Mouse (Mus musculus) embryonic stem cell, embryonic (primary cell): ENCODE data around the gene 4930519G04Rik.
"Not testable (repeated sequence)": the region's sequence is repeated elsewhere in the genome, so short reads cannot be mapped to it uniquely, and the experiment has no call there.

Experiments used
- CTCF ChIA-PET, 4 experiments: fragments of 300-600 bp in 2 of 4; fragments of 350-600 bp in 2 of 4; sonication (Branson Sonifier 250); formaldehyde crosslinking; loops; one replicate each; lab custom pipeline; 2022; ENCODE audit warnings: inconsistent platforms in 2 of 4; lab: Charles Lee
- POLR2A ChIA-PET, 4 experiments: fragments of 300-600 bp in 2 of 4; fragments of 350-600 bp in 2 of 4; sonication (Branson Sonifier 250); formaldehyde crosslinking; loops; one replicate each; lab custom pipeline; 2022; ENCODE audit warnings: antibody characterized with exemption in 4 of 4, inconsistent platforms in 1 of 4; lab: Charles Lee

The 4930519G04Rik gene

GRCm38 (mm10) chr5:114824197-114824596 lies 29.3 kb upstream of the 4930519G04Rik start:
- POLR2A ChIA-PET: interaction anchor here in 2 of 4 experiments (0.9 to 1.0 kb wide), 5 partner anchors 11 to 882 kb away, joined by 3 read pairs; partner anchors contain the start of gene 2210016L21Rik (in 1 of the 2)
- CTCF ChIA-PET: interaction anchor here (0.5 to 1.0 kb wide), 12 partner anchors 13 to 265 kb away, joined by 3 to 5 read pairs (median 3); partner anchors contain the start of gene 2210016L21Rik (in 1 of the 4)

- CTCF ChIA-PET: interaction anchor here (0.6 to 1.4 kb wide), 41 partner anchors 8 to 865 kb away, joined by 3 to 11 read pairs (median 4); partner anchors contain the start of genes 2210016L21Rik (in 1 of the 4) and Gltp (in 1 of the 4)
- POLR2A ChIA-PET: interaction anchor here (0.5 to 1.8 kb wide), 80 partner anchors 8 to 1516 kb away, joined by 3 to 20 read pairs (median 4); partner anchors contain the start of genes Gm9936 (in 3 of the 4), 2210016L21Rik (in 2 of the 4), Ankrd13a (in 2 of the 4) and Git2 (in 2 of the 4)
Measured at GRCm38 (mm10) chr5:114825978-114826691, 27.3 kb upstream of the 4930519G04Rik start.

GRCm38 (mm10) chr5:114827427-114827826 lies 26.0 kb upstream of the 4930519G04Rik start:
- CTCF ChIA-PET: interaction anchor here in 3 of 4 experiments (0.6 to 3.8 kb wide), 4 partner anchors 32 to 131 kb away, joined by 3 to 19 read pairs (median 6); partner anchors contain the start of gene Gm9936 (in 1 of the 3)
- POLR2A ChIA-PET: interaction anchor here in 2 of 4 experiments (0.5 to 2.0 kb wide), 9 partner anchors 9 to 649 kb away, joined by 3 to 12 read pairs (median 3); partner anchors contain the start of gene Gm9936 (in 1 of the 2)

- POLR2A ChIA-PET: interaction anchor here in 1 of 4 experiments (1.0 to 1.5 kb wide), 4 partner anchors 13 to 134 kb away, joined by 3 to 5 read pairs (median 4); no protein-coding TSS in a partner anchor
- CTCF ChIA-PET: interaction anchor here in 3 of 4 experiments (0.5 to 3.8 kb wide), 14 partner anchors 16 to 209 kb away, joined by 3 to 19 read pairs (median 4); partner anchors contain the start of gene Gm9936 (in 2 of the 3)
Measured at GRCm38 (mm10) chr5:114829740-114830139, 23.7 kb upstream of the 4930519G04Rik start.

- CTCF ChIA-PET: interaction anchor here (0.6 to 1.8 kb wide), 9 partner anchors 11 to 706 kb away, joined by 3 to 5 read pairs (median 4); no protein-coding TSS in a partner anchor
- POLR2A ChIA-PET: interaction anchor here in 3 of 4 experiments (0.6 to 1.7 kb wide), 8 partner anchors 9 to 606 kb away, joined by 3 to 9 read pairs (median 5); partner anchors contain the start of gene Gm9936 (in 1 of the 3)
Measured at GRCm38 (mm10) chr5:114836886-114837285, 16.6 kb upstream of the 4930519G04Rik start.

- POLR2A ChIA-PET: interaction anchor here in 1 of 4 experiments (0.6 kb wide), 1 partner anchor 109 kb away, joined by 3 read pairs; no protein-coding TSS in a partner anchor
- CTCF ChIA-PET: not testable (repeated sequence)
Measured at GRCm38 (mm10) chr5:114840481-114840880, 13.0 kb upstream of the 4930519G04Rik start.

GRCm38 (mm10) chr5:114842155-114842554 lies 11.3 kb upstream of the 4930519G04Rik start:
- ChIA-PET POLR2A (interaction anchor here in 1 of 4 experiments (0.6 kb wide), 1 partner anchor 16 kb away, joined by 3 read pairs; no protein-coding TSS in a partner anchor), CTCF (interaction anchor here in 1 of 4 experiments (1.1 kb wide), 1 partner anchor 17 kb away, joined by 3 read pairs; no protein-coding TSS in a partner anchor)

GRCm38 (mm10) chr5:114842674-114843073 lies 10.8 kb upstream of the 4930519G04Rik start:
- POLR2A ChIA-PET: interaction anchor here in 1 of 4 experiments (0.6 kb wide), 1 partner anchor 179 kb away, joined by 4 read pairs; no protein-coding TSS in a partner anchor
- CTCF ChIA-PET: interaction anchor here in 2 of 4 experiments (0.6 to 1.1 kb wide), 4 partner anchors 15 to 98 kb away, joined by 3 to 5 read pairs (median 3); no protein-coding TSS in a partner anchor

GRCm38 (mm10) chr5:114844371-114844770 lies 9.1 kb upstream of the 4930519G04Rik start:
- ChIA-PET CTCF (interaction anchor here in 1 of 4 experiments (2.1 kb wide), 1 partner anchor 15 kb away, joined by 8 read pairs; no protein-coding TSS in a partner anchor), POLR2A (interaction anchor here in 2 of 4 experiments (1.1 to 2.2 kb wide), 3 partner anchors 15 to 18 kb away, joined by 3 to 7 read pairs (median 4); partner anchors contain the start of gene Gm9936 (in 1 of the 2))

GRCm38 (mm10) chr5:114851565-114852236 lies 1.8 kb upstream of the 4930519G04Rik start:
- ChIA-PET CTCF (no interaction called here), POLR2A (interaction anchor here in 1 of 4 experiments (1.0 kb wide), 1 partner anchor 26 kb away, joined by 6 read pairs; no protein-coding TSS in a partner anchor)

GRCm38 (mm10) chr5:114858582-114858981 lies 5.1 kb downstream of the 4930519G04Rik start, which contains the start of gene Gm9936:
TSS of gene Gm9936 (minus strand) at chr5:114858682.
- ChIA-PET POLR2A (interaction anchor here (0.6 to 2.6 kb wide), 24 partner anchors 9 to 239 kb away, joined by 3 to 11 read pairs (median 4); partner anchors contain the start of genes 2210016L21Rik (in 1 of the 4), Ankrd13a (in 1 of the 4) and Hnf1a (in 1 of the 4)), CTCF (interaction anchor here (0.5 to 3.2 kb wide), 54 partner anchors 9 to 811 kb away, joined by 3 to 19 read pairs (median 4); partner anchors contain the start of genes Gltp (in 1 of the 4), Mmab (in 1 of the 4), Mvk (in 1 of the 4) and Oasl2 (in 1 of the 4))

- CTCF ChIA-PET: interaction anchor here (0.5 to 3.2 kb wide), 69 partner anchors 9 to 812 kb away, joined by 3 to 19 read pairs (median 4); partner anchors contain the start of genes Gltp (in 1 of the 4), Kctd10 (in 1 of the 4), Mmab (in 1 of the 4) and Mvk (in 1 of the 4)
- POLR2A ChIA-PET: interaction anchor here (0.6 to 2.6 kb wide), 31 partner anchors 8 to 1001 kb away, joined by 3 to 11 read pairs (median 4); partner anchors contain the start of gene 2210016L21Rik (in 2 of the 4)
Measured at GRCm38 (mm10) chr5:114859253-114859652, 5.8 kb downstream of the 4930519G04Rik start.

GRCm38 (mm10) chr5:114861730-114862129 lies 8.3 kb downstream of the 4930519G04Rik start:
- CTCF ChIA-PET: interaction anchor here in 1 of 4 experiments (1.6 kb wide), 1 partner anchor 159 kb away, joined by 3 read pairs; no protein-coding TSS in a partner anchor
- POLR2A ChIA-PET: no interaction called here

GRCm38 (mm10) chr5:114864813-114865212 lies 11.3 kb downstream of the 4930519G04Rik start:
- ChIA-PET CTCF (interaction anchor here in 1 of 4 experiments (0.7 kb wide), 2 partner anchors 57 to 225 kb away, joined by 4 to 13 read pairs; no protein-coding TSS in a partner anchor), POLR2A (interaction anchor here in 1 of 4 experiments (0.6 kb wide), 1 partner anchor 304 kb away, joined by 3 read pairs; no protein-coding TSS in a partner anchor)

GRCm38 (mm10) chr5:114865279-114865678 lies 11.8 kb downstream of the 4930519G04Rik start:
- CTCF ChIA-PET: no interaction called here
- POLR2A ChIA-PET: interaction anchor here in 1 of 4 experiments (0.6 kb wide), 1 partner anchor 304 kb away, joined by 3 read pairs; no protein-coding TSS in a partner anchor

- CTCF ChIA-PET: interaction anchor here in 3 of 4 experiments (0.6 to 2.5 kb wide), 4 partner anchors 11 to 21 kb away, joined by 3 to 7 read pairs (median 6); partner anchors contain the start of genes Gm9936 (in 1 of the 3) and Oasl2 (in 1 of the 3)
- POLR2A ChIA-PET: interaction anchor here in 2 of 4 experiments (0.8 to 1.4 kb wide), 4 partner anchors 17 to 128 kb away, joined by 3 to 6 read pairs (median 4); partner anchors contain the start of gene Gm9936 (in 1 of the 2)
Measured at GRCm38 (mm10) chr5:114875858-114876257, 22.4 kb downstream of the 4930519G04Rik start.
